Mouse (Mus musculus) bone marrow macrophage, adult 2 months (primary cell): Measurements from ENCODE around the gene Snx9. TPM values are rescaled to one million over a fixed set of nuclear protein-coding genes. Genes with fewer than 3 reads are reported as not detected.
A peak's percentile ranks its signal among the peaks of the same experiment; 100 is the strongest.

Experiments
- H3K27ac ChIP-seq: 2 replicates; pipeline ENCODE4 v1.5.1; 2012; ENCODE audit warnings: low read depth, low read length; ENCODE audit not compliant: insufficient read depth
- H3K4me1 ChIP-seq: 2 replicates; pipeline ENCODE4 v1.6.1; 2012; ENCODE audit warnings: low read length; ENCODE audit not compliant: control insufficient read depth, insufficient read depth
- H3K4me3 ChIP-seq: 2 replicates; pipeline ENCODE4 v1.5.1; 2012; ENCODE audit warnings: mild to moderate bottlenecking, low read length, moderate library complexity; ENCODE audit not compliant: insufficient read depth
- CTCF ChIP-seq: IDR thresholded peaks from 2 replicates; pipeline ENCODE4 v1.5.1; 2012; ENCODE audit warnings: low read depth, mild to moderate bottlenecking, low read length, moderate library complexity
- POLR2A ChIP-seq: IDR thresholded peaks from 2 replicates; pipeline ENCODE4 v1.6.1; 2012; ENCODE audit warnings: mild to moderate bottlenecking, low read depth, low read length, borderline replicate concordance
- polyA plus RNA-seq: library from polyadenylated mRNA; stranded (reverse); fragments of >200 nt; gene quantifications from 2 replicates; pipeline ENCODE4 v1.2.4, GENCODE M21; 2012; ENCODE audit not compliant: missing spikeins, insufficient read depth, insufficient read length

The Snx9 gene
- polyA plus RNA-seq: 77.6 and 78.7 TPM in 2 replicates

DNA sequence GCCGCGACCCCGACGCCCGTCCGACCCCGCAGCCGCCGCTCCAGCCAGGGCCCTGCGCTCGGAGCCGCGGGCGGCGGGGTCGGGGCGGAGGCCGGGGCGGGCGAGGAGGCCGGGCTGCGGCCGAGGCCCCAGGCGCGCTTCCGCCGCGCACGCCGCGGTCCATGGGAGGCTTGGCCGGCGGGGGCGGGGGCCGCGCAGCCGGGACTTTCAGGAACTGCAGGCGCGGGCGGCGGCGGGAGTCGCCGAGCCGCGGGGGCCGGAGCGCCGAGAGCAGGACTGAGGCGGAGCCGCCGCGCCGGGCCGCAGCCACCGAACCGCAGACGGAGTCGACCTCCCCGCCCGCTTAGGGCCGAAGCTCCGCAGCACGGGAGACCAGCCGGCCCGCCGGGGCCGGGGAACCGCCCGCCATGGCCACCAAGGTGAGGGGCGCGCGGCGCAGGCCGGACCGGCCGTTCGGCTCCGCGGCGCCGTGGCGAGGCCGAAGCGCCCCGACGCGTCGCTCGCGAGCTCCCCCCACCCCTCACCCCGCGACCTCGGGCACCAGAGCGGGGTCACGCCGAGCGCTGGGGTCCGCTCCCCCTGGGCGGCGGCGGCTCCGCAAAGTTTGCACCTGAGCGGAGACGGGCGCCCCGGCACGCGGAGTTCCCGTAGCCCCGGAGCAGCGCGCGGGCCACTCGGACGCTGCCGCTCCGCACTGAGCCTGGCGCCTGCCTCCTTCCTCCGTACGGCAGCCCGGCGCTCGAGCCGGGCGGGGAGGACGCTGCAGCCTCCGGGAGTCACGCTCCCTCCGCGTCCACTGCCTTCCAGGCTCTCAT is at the start of gene Snx9:
TSS of gene Snx9 (plus strand) at position 202 of the 815 bp plus-strand sequence.
- H3K4me3 ChIP-seq: peak within 1 kb of the TSS; percentile 85
- peak within 1 kb of the TSS; percentile 90 for H3K27ac ChIP-seq
- TF ChIP-seq POLR2A (no peak), CTCF (no peak)
- H3K4me1 ChIP-seq: peaks cover 25% of the 10 kb centered on the region

DNA sequence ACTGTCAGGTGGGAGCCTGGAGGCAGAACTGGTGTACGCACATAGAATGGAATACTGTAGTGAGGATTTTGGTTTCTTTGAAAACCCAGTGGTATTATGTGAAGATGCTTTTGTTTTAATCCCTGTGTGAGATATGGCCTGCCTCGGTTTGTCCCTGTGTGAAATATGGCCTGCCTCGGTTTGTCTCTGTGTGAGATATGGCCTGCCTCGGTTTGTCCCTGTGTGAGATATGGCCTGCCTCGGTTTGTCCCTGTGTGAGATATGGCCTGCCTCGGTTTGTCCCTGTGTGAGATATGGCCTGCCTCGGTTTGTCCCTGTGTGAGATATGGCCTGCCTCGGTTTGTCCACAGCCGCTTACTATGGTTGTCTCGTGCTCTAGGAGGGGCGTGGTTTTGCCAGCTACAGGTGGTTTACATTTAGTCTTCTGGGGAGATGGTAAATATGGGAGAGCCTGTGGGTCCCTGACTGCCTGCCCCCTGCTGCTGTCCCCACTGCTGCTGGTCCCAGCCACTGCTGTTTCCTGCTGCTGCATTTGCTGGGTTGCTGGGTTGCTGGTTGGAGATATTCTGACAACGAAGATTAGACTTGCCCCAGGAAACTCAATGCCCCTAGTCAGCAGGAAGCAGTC is 48.9 kb upstream of the Snx9 start:
- Histone ChIP-seq H3K4me1 (peaks cover 11% of the 10 kb centered on the region), H3K4me3 (no peak overlapping the region), H3K27ac (no peak overlapping the region)
- TF ChIP-seq POLR2A: no peak
- no peak for TF ChIP-seq CTCF

DNA sequence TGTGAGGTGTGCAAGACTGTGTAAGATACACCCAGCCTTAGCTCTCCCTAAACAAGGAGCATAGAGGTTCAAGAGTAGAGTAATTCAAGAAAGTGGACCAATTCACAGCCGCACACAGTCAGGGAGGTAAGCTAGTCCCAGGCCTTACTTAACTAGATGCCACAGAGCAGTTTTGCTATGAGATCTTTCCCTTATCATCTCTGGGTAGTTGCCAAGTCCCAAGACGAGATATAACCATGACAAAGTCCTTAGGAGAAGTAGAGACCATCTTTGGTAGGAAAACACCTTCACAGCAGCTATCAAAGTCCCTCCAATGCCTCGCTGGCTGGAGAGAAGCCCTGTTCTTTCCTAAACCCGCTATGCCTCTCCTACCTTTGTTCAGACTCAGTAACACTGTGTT is 47.5 kb upstream of the Snx9 start:
- Histone ChIP-seq H3K27ac (no peak overlapping the region), H3K4me1 (peaks cover 23% of the 10 kb centered on the region), H3K4me3 (no peak overlapping the region)
- no peak for TF ChIP-seq POLR2A
- TF ChIP-seq CTCF: no peak

DNA sequence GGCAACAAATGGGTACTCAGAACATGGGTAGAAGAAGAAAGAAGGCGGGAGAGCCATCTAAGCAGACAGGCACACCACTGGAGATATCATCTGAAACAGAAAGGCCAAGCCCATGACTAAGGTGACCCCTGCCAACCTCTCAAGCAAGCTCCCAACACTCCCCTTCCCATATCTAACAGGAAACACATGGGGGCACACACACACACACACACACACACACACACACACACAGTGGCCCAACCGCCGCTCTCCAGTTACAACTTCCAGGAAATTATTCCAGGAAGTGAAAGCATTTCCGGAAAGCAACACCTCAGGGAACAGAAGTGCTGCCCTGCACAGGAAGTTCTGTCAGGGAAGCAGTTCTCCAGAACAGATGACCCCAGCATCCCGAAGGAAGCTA is 46.9 kb upstream of the Snx9 start:
- TF ChIP-seq POLR2A (no peak), CTCF (no peak)

DNA sequence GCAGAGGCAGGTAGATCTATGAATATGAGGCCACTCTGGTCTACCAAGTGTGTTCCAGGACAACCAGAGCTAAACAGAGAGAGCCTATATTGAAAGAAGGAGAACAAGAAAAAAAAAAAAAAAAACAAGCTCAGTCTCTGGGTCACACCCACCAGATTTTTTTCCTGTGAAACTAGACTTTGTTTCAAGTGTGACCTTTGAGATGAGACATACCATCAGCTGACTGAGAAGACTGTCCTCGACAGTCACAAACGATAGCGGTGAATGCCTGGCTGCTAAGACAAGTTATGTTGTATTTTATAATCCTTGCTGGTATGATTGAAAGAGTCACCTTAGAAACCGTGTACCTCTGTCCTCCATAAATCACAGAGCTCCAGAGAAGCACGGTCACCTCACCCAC is 45.8 kb upstream of the Snx9 start:
- TF ChIP-seq CTCF (no peak), POLR2A (no peak)
- Histone ChIP-seq H3K4me1 (peaks cover 35% of the 10 kb centered on the region), H3K4me3 (no peak overlapping the region), H3K27ac (no peak overlapping the region)

More for the DNA sequence above, 46.9 kb upstream of the Snx9 start:
- no peak overlapping the region for H3K4me3 ChIP-seq
- H3K27ac ChIP-seq: no peak overlapping the region
- peaks cover 29% of the 10 kb centered on the region for H3K4me1 ChIP-seq

DNA sequence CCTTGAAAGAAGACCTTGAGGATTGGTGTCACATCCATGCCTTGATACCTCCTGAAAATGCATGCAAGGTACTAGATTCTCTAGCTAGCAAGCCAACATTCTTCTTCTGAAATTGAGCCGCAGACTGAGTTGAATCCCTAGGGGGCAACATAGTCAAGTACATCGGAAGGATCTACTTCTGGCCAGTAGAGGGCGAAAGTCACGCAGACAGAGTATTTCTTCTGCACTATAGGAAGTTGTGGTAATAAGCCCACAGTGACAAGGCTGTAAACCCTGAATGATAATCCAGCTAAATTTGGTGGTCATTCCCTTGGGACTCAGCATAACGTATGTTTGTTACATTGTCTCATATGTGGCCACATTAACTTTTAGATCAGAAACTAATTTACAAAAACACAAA is 45.3 kb upstream of the Snx9 start:
- Histone ChIP-seq H3K27ac (no peak overlapping the region), H3K4me3 (no peak overlapping the region), H3K4me1 (peaks cover 39% of the 10 kb centered on the region)
- TF ChIP-seq POLR2A: no peak
- TF ChIP-seq CTCF: no peak

DNA sequence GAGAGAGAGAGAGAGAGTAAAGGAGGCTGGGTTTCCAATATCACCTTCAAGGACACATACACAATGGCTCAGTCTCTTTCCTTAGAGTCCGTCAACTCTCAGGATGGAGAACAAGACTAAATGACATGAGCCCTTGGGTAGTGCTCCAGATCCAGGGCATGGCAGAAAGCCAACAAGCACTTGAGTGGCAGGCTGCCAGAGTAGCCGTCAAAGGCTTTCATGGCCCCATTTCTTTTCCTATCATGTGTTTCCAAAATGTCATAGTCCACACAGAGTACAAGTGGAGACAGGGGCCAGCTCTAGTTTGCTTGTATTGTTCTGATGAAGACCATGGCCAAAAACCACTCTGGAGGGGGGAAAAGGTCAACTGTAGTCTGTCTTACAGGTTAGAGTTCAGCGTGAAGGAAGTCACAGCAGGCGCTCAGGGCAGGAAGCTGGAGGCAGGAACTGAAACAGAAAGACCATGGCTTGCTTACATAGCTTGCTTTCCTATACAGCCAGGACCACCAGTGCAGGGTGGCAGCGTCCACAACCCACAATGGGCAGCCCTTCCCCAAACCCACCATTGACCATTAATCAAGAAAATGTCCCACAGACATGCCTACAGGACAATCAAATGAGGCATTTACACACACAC is 43.9 kb upstream of the Snx9 start:
- TF ChIP-seq CTCF (no peak), POLR2A (no peak)
- peak overlapping the region; percentile 91 for H3K27ac ChIP-seq
- H3K4me1 ChIP-seq: peaks cover 53% of the 10 kb centered on the region
- H3K4me3 ChIP-seq: no peak overlapping the region

DNA sequence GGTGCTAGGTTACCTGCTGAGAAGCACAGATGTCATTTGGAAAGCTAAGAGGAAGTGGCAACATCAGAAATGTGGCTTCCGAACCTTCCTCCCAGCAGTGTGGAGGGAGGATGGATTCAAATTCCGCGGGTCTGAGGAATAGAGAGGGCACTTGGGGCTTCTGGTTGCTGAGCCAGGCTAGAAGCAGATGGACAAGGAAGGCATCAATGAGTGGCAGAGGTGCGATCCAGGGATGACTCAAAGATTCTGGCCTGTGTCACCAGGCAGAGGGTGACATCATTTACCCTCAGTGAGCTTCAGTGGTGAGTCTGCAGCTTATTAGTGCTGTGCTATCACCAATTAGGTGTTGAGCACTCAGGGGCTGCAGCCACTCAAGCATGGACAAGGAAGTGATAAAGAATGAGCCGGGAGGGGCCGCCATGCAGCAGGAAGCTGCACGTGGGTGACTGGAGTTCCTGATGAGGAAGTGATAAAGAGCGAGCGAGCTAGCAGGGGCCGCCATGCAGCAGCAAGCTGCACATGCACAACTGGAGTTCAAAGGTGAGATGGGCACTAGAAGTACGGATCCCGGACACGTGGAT is 42.8 kb upstream of the Snx9 start:
- H3K4me3 ChIP-seq: peak overlapping the region; percentile 47
- peaks cover 64% of the 10 kb centered on the region for H3K4me1 ChIP-seq
- H3K27ac ChIP-seq: peak overlapping the region; percentile 91
- TF ChIP-seq CTCF (no peak), POLR2A (no peak)

DNA sequence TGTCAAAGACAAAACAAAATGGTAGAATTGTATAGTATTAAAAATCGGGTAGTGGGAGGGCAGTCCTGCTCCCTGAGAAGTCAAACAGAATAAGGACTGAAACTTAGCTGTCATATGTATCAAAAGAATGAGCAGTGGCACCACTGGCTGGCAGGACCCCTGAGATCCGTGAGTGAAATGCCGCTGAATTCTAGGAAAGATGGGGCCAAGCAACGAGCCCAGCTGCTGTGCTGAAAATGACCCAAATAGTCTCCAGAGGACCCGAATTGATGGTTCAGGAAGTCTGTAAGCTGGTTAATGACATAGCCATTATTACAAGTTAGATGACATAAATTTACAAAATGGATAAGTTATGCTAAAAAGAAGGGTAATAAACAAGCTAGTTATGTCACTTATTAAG is 42.2 kb upstream of the Snx9 start:
- H3K27ac ChIP-seq: peak overlapping the region; percentile 91
- H3K4me3 ChIP-seq: peak overlapping the region; percentile 47
- H3K4me1 ChIP-seq: peaks cover 69% of the 10 kb centered on the region
- TF ChIP-seq POLR2A (no peak), CTCF (no peak)
